Mouse (Mus musculus): ENCODE measurements at regions not wholly inside any gene's neighbourhood (a gene's known extent, or its start where the extent isn't known, plus 50 kb on each side); places are given as distances from the start of the nearest gene placed in this dataset.
"Not testable (repeated sequence)": the region's sequence is repeated elsewhere in the genome, so short reads cannot be mapped to it uniquely, and the experiment has no call there.

- Histone ChIP-seq H3K4me3 (ENCODE audit: low read length) (no peak overlapping the region), H3K27ac (no peak overlapping the region), H3K9me3 (ENCODE audit: low read length) (no peaks in the 10 kb centered on the region), H3K4me2 (ENCODE audit: low read depth, low read length) (no peak overlapping the region), H3K4me1 (ENCODE audit: insufficient read depth, low read length) (no peaks in the 10 kb centered on the region), H3K9ac (replicated peaks; ENCODE audit: low read length) (no peak overlapping the region), H3K27me3 (ENCODE audit: insufficient read depth, low read length) (no peaks in the 10 kb centered on the region), H3K36me3 (ENCODE audit: insufficient read depth, low read length) (no peaks in the 10 kb centered on the region)
- no peak for TF ChIP-seq CTCF (IDR thresholded peaks at IDR 0.05; ENCODE audit: low read depth)
- ATAC-seq (no peak), DNase-seq (ENCODE audit: low spot score) (no peak)
- WGBS, result 88% methylated on average over 10 of the region's 10 CpGs
Measured at GRCm38 (mm10) chr9:72183336-72183735, 71.7 kb upstream of the Tcf12 start.

- Histone ChIP-seq H3K27ac (no peak overlapping the region), H3K4me1 (ENCODE audit: insufficient read depth, low read length) (no peaks in the 10 kb centered on the region), H3K9ac (replicated peaks; ENCODE audit: low read length) (no peak overlapping the region), H3K9me3 (ENCODE audit: low read length) (no peaks in the 10 kb centered on the region), H3K27me3 (ENCODE audit: insufficient read depth, low read length) (no peaks in the 10 kb centered on the region), H3K4me3 (ENCODE audit: low read length) (no peak overlapping the region), H3K36me3 (ENCODE audit: insufficient read depth, low read length) (no peaks in the 10 kb centered on the region), H3K4me2 (ENCODE audit: low read depth, low read length) (peak overlapping the region; percentile 14; the same call in 1 of the 2 replicates)
- WGBS, result 38% methylated on average over 10 of the region's 10 CpGs
- peak; percentile 80 for DNase-seq (ENCODE audit: low spot score)
- ATAC-seq, result peak; percentile 73; the same call in 1 of the 2 replicates
- no peak for TF ChIP-seq CTCF (IDR thresholded peaks at IDR 0.05; ENCODE audit: low read depth)
Measured at GRCm38 (mm10) chr9:72183925-72184324, 72.3 kb upstream of the Tcf12 start.

- ATAC-seq (no peak), DNase-seq (ENCODE audit: low spot score) (no peak)
- H3K9ac ChIP-seq (replicated peaks; ENCODE audit: low read length), result no peak overlapping the region
- 0 out of 2 replicates have a peak, but pooled peaks cover 7% of the 10 kb centered on the region for H3K4me1 ChIP-seq (ENCODE audit: insufficient read depth, low read length)
- H3K27ac ChIP-seq, result no peak overlapping the region
- H3K4me3 ChIP-seq (ENCODE audit: low read length), result no peak overlapping the region
- TF ChIP-seq CTCF (IDR thresholded peaks at IDR 0.05; ENCODE audit: low read depth), result no peak
- H3K27me3 ChIP-seq (ENCODE audit: insufficient read depth, low read length), result no peaks in the 10 kb centered on the region
- 76% methylated on average over 7 of the region's 7 CpGs for WGBS
- H3K9me3 ChIP-seq (ENCODE audit: low read length), result no peaks in the 10 kb centered on the region
- H3K36me3 ChIP-seq (ENCODE audit: insufficient read depth, low read length), result no peaks in the 10 kb centered on the region
- no peak overlapping the region for H3K4me2 ChIP-seq (ENCODE audit: low read depth, low read length)
Measured at GRCm38 (mm10) chr9:72189867-72190266, 78.2 kb upstream of the Tcf12 start.

GRCm38 (mm10) chr9:72190631-72191030 is 79.0 kb upstream of the Tcf12 start:
- ATAC-seq, result no peak
- no peaks in the 10 kb centered on the region for H3K9me3 ChIP-seq (ENCODE audit: low read length)
- no peaks in the 10 kb centered on the region for H3K36me3 ChIP-seq (ENCODE audit: insufficient read depth, low read length)
- WGBS, result 86% methylated on average over 4 of the region's 4 CpGs
- no peak overlapping the region for H3K27ac ChIP-seq
- no peak overlapping the region for H3K4me2 ChIP-seq (ENCODE audit: low read depth, low read length)
- H3K4me3 ChIP-seq (ENCODE audit: low read length), result no peak overlapping the region
- no peak overlapping the region for H3K9ac ChIP-seq (replicated peaks; ENCODE audit: low read length)
- 0 out of 2 replicates have a peak, but pooled peaks cover 7% of the 10 kb centered on the region for H3K4me1 ChIP-seq (ENCODE audit: insufficient read depth, low read length)
- TF ChIP-seq CTCF (IDR thresholded peaks at IDR 0.05; ENCODE audit: low read depth), result no peak
- H3K27me3 ChIP-seq (ENCODE audit: insufficient read depth, low read length), result no peaks in the 10 kb centered on the region
- DNase-seq (ENCODE audit: low spot score), result no peak

GRCm38 (mm10) chr9:72191091-72191490 is 79.4 kb upstream of the Tcf12 start:
- no peak for ATAC-seq
- H3K9me3 ChIP-seq (ENCODE audit: low read length), result no peaks in the 10 kb centered on the region
- 96% methylated on average over 8 of the region's 8 CpGs for WGBS

GRCm38 (mm10) chr9:72192051-72192952 is 80.6 kb upstream of the Tcf12 start:
- peak; percentile 73 for DNase-seq (ENCODE audit: low spot score)
- peak; percentile 64; the same call in 1 of the 2 replicates for ATAC-seq

More at GRCm38 (mm10) chr9:72191091-72191490, 79.4 kb upstream of the Tcf12 start:
- no peak overlapping the region for H3K27ac ChIP-seq
- H3K36me3 ChIP-seq (ENCODE audit: insufficient read depth, low read length), result no peaks in the 10 kb centered on the region
- no peak for TF ChIP-seq CTCF (IDR thresholded peaks at IDR 0.05; ENCODE audit: low read depth)
- no peaks in the 10 kb centered on the region for H3K27me3 ChIP-seq (ENCODE audit: insufficient read depth, low read length)
- H3K4me3 ChIP-seq (ENCODE audit: low read length), result no peak overlapping the region
- 0 out of 2 replicates have a peak, but pooled peaks cover 7% of the 10 kb centered on the region for H3K4me1 ChIP-seq (ENCODE audit: insufficient read depth, low read length)
- no peak overlapping the region for H3K9ac ChIP-seq (replicated peaks; ENCODE audit: low read length)
- DNase-seq (ENCODE audit: low spot score), result no peak
- H3K4me2 ChIP-seq (ENCODE audit: low read depth, low read length), result no peak overlapping the region

GRCm38 (mm10) chr9:72192953-72193337 is 81.3 kb upstream of the Tcf12 start:
- H3K9me3 ChIP-seq (ENCODE audit: low read length); H3K9ac ChIP-seq (replicated peaks; ENCODE audit: low read length); H3K4me1 ChIP-seq (ENCODE audit: insufficient read depth, low read length); DNase-seq (ENCODE audit: low spot score); H3K27ac ChIP-seq; H3K4me2 ChIP-seq (ENCODE audit: low read depth, low read length); H3K4me3 ChIP-seq (ENCODE audit: low read length); H3K36me3 ChIP-seq (ENCODE audit: insufficient read depth, low read length); H3K27me3 ChIP-seq (ENCODE audit: insufficient read depth, low read length); ATAC-seq: not testable (repeated sequence)
- WGBS, result 85% methylated on average over 1 of the region's 1 CpGs

More at GRCm38 (mm10) chr9:72192051-72192952, 80.6 kb upstream of the Tcf12 start:
- Histone ChIP-seq H3K9me3 (ENCODE audit: low read length) (no peaks in the 10 kb centered on the region), H3K4me1 (ENCODE audit: insufficient read depth, low read length) (0 out of 2 replicates have a peak, but pooled peaks cover 7% of the 10 kb centered on the region), H3K9ac (replicated peaks; ENCODE audit: low read length) (no peak overlapping the region), H3K27ac (peak overlapping the region; percentile 29; the same call in 1 of the 2 replicates), H3K4me3 (ENCODE audit: low read length) (no peak overlapping the region), H3K27me3 (ENCODE audit: insufficient read depth, low read length) (no peaks in the 10 kb centered on the region), H3K4me2 (ENCODE audit: low read depth, low read length) (no peak overlapping the region), H3K36me3 (ENCODE audit: insufficient read depth, low read length) (no peaks in the 10 kb centered on the region)
- WGBS, result 37% methylated on average over 8 of the region's 8 CpGs
- TF ChIP-seq CTCF (IDR thresholded peaks at IDR 0.05; ENCODE audit: low read depth), result peak; percentile 84

All from hindbrain, postnatal 0 days (tissue).